Mouse (Mus musculus) CD4-positive, CD25-positive, alpha-beta regulatory T cell, adult 4 months (primary cell): Measurements from ENCODE around the gene Pglyrp2. TPM values are rescaled to one million over a fixed set of nuclear protein-coding genes. Genes with fewer than 3 reads are reported as not detected.

ENCODE experiments used
- polyA plus RNA-seq, 2 experiments: library from polyadenylated mRNA; unstranded; fragments of 100-300 nt; shearing (Covaris generic); gene quantifications; one replicate each; pipeline ENCODE4 v1.2.1; 2017

Gene Pglyrp2
- polyA plus RNA-seq, 2 experiments from 2014 or later = 86.6 to 132 TPM

Other genes starting within 250 kb of the Pglyrp2 start
- gene Ephx3, start 234.6 kb downstream of the Pglyrp2 start, polyA plus RNA-seq = under 1 TPM in 1 of 2 experiments, not detected in 1; 0.22 TPM
- 10 to 100 TPM; 60.5 to 81.2 TPM for gene Brd4, start 139.4 kb downstream of the Pglyrp2 start, polyA plus RNA-seq
- gene Akap8, start 102.9 kb downstream of the Pglyrp2 start, polyA plus RNA-seq = 100 to 1,000 TPM; 150 to 275 TPM
- gene Akap8l, start 73.6 kb downstream of the Pglyrp2 start, polyA plus RNA-seq = 10 to 100 TPM; 58.1 to 59.3 TPM
- gene Wiz, start 34.7 kb downstream of the Pglyrp2 start, polyA plus RNA-seq = 10 to 100 TPM; 11.0 to 14.0 TPM
- 100 to 1,000 TPM in 1 of 2 experiments, 10 to 100 TPM in 1; 91.5 to 117 TPM for gene Rasal3, start 20.6 kb downstream of the Pglyrp2 start, polyA plus RNA-seq
- 1 to 10 TPM in 1 of 2 experiments, under 1 TPM in 1; 0.58 to 1.2 TPM for gene Cyp4f39, start 28.6 kb upstream of the Pglyrp2 start, polyA plus RNA-seq
- gene Cyp4f17, start 81.9 kb upstream of the Pglyrp2 start, polyA plus RNA-seq = 10 to 100 TPM; 11.0 to 13.1 TPM
- 10 to 100 TPM in 1 of 2 experiments, 1 to 10 TPM in 1; 7.3 to 21.3 TPM for gene Cyp4f16, start 112.4 kb upstream of the Pglyrp2 start, polyA plus RNA-seq
- gene Cyp4f37, start 197.1 kb upstream of the Pglyrp2 start, polyA plus RNA-seq = not detected
- gene Cyp4f40, start 234.7 kb upstream of the Pglyrp2 start, polyA plus RNA-seq = not detected